In genomic region chr16:7937167-7937566, GRCm38 (mm10) we compare ENCODE assay signal across 19 mouse cellular contexts.
DNase-seq lines count a peak whose midpoint lies in the region; ATAC-seq and TF ChIP-seq lines count a peak whose summit lies in the region.
"Had no signal": no experiment of that assay in that cellular context is flagged by ENCODE, and none has a peak within 500 bp of the region (broad histone marks: within the 10 kb centered on the region; RNA-seq: fewer than 3 reads in every experiment).

No protein-coding gene starts in this region.

- no peaks in the 10 kb centered on the region for H3K36me3 ChIP-seq in midbrain, postnatal 0 days (ENCODE audit: insufficient read depth, low read length)
- no peaks in the 10 kb centered on the region for H3K36me3 ChIP-seq in midbrain, embryonic 11.5 days (ENCODE audit: control insufficient read depth, insufficient read depth, low read length)
- H3K36me3 ChIP-seq: embryonic facial prominence, embryonic 12.5 days; limb, embryonic 15.5 days had no signal

- no peak for ATAC-seq in midbrain, postnatal 0 days (ENCODE audit: low FRiP score)
- no peak for ATAC-seq in midbrain, embryonic 11.5 days (ENCODE audit: low FRiP score)
- ATAC-seq in granulocyte monocyte progenitor cell, adult 5-6 weeks (replicated peaks; ENCODE audit: poor library complexity, severe bottlenecking), result no peak
- ATAC-seq: forebrain, embryonic 16.5 days; inflammation-experienced regulatory T-cells, adult 6 months had no signal

- H3K27ac ChIP-seq in midbrain, postnatal 0 days (ENCODE audit: low read depth, low read length), result no peak overlapping the region
- H3K27ac ChIP-seq in midbrain, embryonic 11.5 days (ENCODE audit: low read depth, low read length), result no peak overlapping the region
- H3K27ac ChIP-seq: embryonic facial prominence, embryonic 12.5 days; limb, embryonic 15.5 days had no signal

- H3K9ac ChIP-seq in midbrain, postnatal 0 days (replicated peaks; ENCODE audit: low read length, poor library complexity, severe bottlenecking), result no peak overlapping the region
- H3K9ac ChIP-seq in midbrain, embryonic 11.5 days (ENCODE audit: low read length), result no peak overlapping the region
- H3K9ac ChIP-seq: embryonic facial prominence, embryonic 12.5 days; limb, embryonic 15.5 days had no signal

- TF ChIP-seq CTCF in midbrain, postnatal 0 days (IDR thresholded peaks at IDR 0.05), result no peak

- no peak overlapping the region for H3K4me2 ChIP-seq in midbrain, postnatal 0 days (ENCODE audit: low read depth, low read length, poor library complexity, severe bottlenecking)
- no peak overlapping the region for H3K4me2 ChIP-seq in midbrain, embryonic 11.5 days
- H3K4me2 ChIP-seq: embryonic facial prominence, embryonic 12.5 days; limb, embryonic 15.5 days had no signal

- peak; percentile 77 for DNase-seq in midbrain, postnatal 0 days (ENCODE audit: low spot score)
- DNase-seq in midbrain, embryonic 11.5 days (ENCODE audit: low spot score, missing footprints), result no peak
- peak; percentile 48 for DNase-seq in cerebellum, adult 9-10 months
- peak; percentile 31 for DNase-seq in embryo, embryonic 11 days
- DNase-seq in mesoderm, embryonic 11.5 days (ENCODE audit: low read depth, low spot score), result peak; percentile 56
- DNase-seq in gastrocnemius, postnatal 4 days (ENCODE audit: low spot score in 2 of 2), result no peak
- DNase-seq in heart, adult 11 months, result no peak
- DNase-seq: adrenal gland, postnatal 14 days; B cell, adult 2 months; kidney, adult 8-10 months; kidney, postnatal 36 days; lung, postnatal 14 days; thymus, adult 18-20 months had no signal

- no peak overlapping the region for H3K4me3 ChIP-seq in midbrain, postnatal 0 days (ENCODE audit: low read depth, low read length)
- no peak overlapping the region for H3K4me3 ChIP-seq in midbrain, embryonic 11.5 days (ENCODE audit: low read depth, low read length)
- H3K4me3 ChIP-seq: embryonic facial prominence, embryonic 12.5 days; limb, embryonic 15.5 days; megakaryocyte, embryonic 14.5 days had no signal

- WGBS in midbrain, postnatal 0 days, result 32% methylated on average over 5 of the region's 5 CpGs
- 52% methylated on average over 5 of the region's 5 CpGs for WGBS in midbrain, embryonic 11.5 days

- no peaks in the 10 kb centered on the region for H3K4me1 ChIP-seq in midbrain, postnatal 0 days (ENCODE audit: insufficient read depth, low read length)
- no peaks in the 10 kb centered on the region for H3K4me1 ChIP-seq in midbrain, embryonic 11.5 days (ENCODE audit: control insufficient read depth, insufficient read depth, low read length)
- H3K4me1 ChIP-seq: embryonic facial prominence, embryonic 12.5 days; limb, embryonic 15.5 days; megakaryocyte, embryonic 14.5 days had no signal

- H3K9me3 ChIP-seq in midbrain, postnatal 0 days (ENCODE audit: low read length), result no peaks in the 10 kb centered on the region
- H3K9me3 ChIP-seq in midbrain, embryonic 11.5 days (ENCODE audit: control insufficient read depth, low read length), result no peaks in the 10 kb centered on the region
- H3K9me3 ChIP-seq: embryonic facial prominence, embryonic 12.5 days; limb, embryonic 15.5 days; megakaryocyte, embryonic 14.5 days had no signal

- no peaks in the 10 kb centered on the region for H3K27me3 ChIP-seq in midbrain, postnatal 0 days (ENCODE audit: insufficient read depth, low read length)
- no peaks in the 10 kb centered on the region for H3K27me3 ChIP-seq in midbrain, embryonic 11.5 days (ENCODE audit: control insufficient read depth, insufficient read depth, low read length)
- H3K27me3 ChIP-seq: embryonic facial prominence, embryonic 12.5 days; limb, embryonic 15.5 days; megakaryocyte, embryonic 14.5 days had no signal

Comparison
In these comparisons a context has a peak if more than half of its experiments do, and no peak if none do; other contexts are left out.
1. DNase-seq: peak in midbrain, postnatal 0 days (single experiment), cerebellum, adult 9-10 months (single experiment), embryo, embryonic 11 days (single experiment) and mesoderm, embryonic 11.5 days (single experiment); none in midbrain, embryonic 11.5 days (single experiment), gastrocnemius, postnatal 4 days (0 of 2) and heart, adult 11 months (single experiment).